Mouse (Mus musculus): ENCODE results near the gene Cpne8. TPM values are rescaled to one million over a fixed set of nuclear protein-coding genes. Genes with fewer than 3 reads are reported as not detected.

Cpne8 gene
- polyA plus RNA-seq, 1 experiment from 2014 or later, result 11.0 TPM

DNA sequence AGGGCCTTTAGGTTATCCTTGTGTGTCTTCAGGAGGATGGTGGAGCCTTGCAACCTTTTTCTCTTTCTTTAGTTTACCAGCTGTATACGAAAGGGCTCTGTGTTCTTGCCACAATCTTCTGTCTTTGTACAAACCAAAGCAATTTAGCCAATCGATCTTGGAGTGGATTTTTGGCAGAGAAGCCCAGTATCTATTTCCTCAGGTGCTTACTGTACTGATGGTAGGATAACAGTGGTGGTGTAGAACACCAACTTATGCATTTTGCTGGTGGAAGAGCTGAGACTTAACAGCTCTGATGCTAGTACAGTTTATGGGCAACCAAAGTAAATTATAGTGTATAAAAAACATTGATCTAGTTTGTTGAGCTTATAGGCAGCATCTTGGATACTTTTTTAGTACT lies 83.6 kb downstream of the Cpne8 start:
- H3K9me3 ChIP-seq (ENCODE audit: control insufficient read depth, low read length), result no peaks in the 10 kb centered on the region
- ATAC-seq, result no peak
- 82% methylated on average over 2 of the region's 2 CpGs for WGBS

DNA sequence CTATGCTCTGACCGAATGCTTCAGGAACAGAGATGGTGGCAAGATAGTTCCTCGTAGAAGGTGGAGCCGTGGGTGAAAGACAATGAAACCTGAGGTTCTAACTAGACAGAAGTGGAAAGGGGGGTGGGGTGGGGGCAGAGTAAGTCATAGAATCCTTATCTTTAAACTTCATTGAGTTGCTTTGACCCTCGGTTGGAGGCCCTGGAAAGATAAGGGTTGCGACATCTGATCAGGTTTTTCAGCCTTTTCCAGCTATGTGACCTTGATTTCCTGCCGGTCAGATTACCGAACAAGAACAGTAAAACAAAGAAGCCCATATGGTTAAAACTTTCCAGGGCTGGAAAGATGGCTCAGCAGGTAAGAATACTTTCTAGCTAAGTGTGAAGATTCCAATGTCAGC lies 89.6 kb downstream of the Cpne8 start:
- Histone ChIP-seq H3K36me3 (ENCODE audit: control insufficient read depth, insufficient read depth) (no peaks in the 10 kb centered on the region), H3K27me3 (replicated peaks; ENCODE audit: control insufficient read depth, insufficient read depth, low read length) (no peaks in the 10 kb centered on the region), H3K27ac (ENCODE audit: low read length) (no peak overlapping the region), H3K9me3 (ENCODE audit: control insufficient read depth, low read length) (no peaks in the 10 kb centered on the region), H3K4me2 (ENCODE audit: low read length) (no peak overlapping the region), H3K4me3 (replicated peaks; ENCODE audit: low read length) (no peak overlapping the region), H3K9ac (replicated peaks; ENCODE audit: low read depth, low read length) (no peak overlapping the region), H3K4me1 (replicated peaks; ENCODE audit: control insufficient read depth, insufficient read depth, low read length) (no peaks in the 10 kb centered on the region)
- ATAC-seq, result no peak
- WGBS, result 85% methylated on average over 7 of the region's 7 CpGs

More for the DNA sequence above, 83.6 kb downstream of the Cpne8 start:
- no peak overlapping the region for H3K9ac ChIP-seq (replicated peaks; ENCODE audit: low read depth, low read length)
- H3K4me1 ChIP-seq (replicated peaks; ENCODE audit: control insufficient read depth, insufficient read depth, low read length), result peaks cover 4% of the 10 kb centered on the region; the same call in 1 of the 2 replicates
- no peaks in the 10 kb centered on the region for H3K27me3 ChIP-seq (replicated peaks; ENCODE audit: control insufficient read depth, insufficient read depth, low read length)
- no peak overlapping the region for H3K4me2 ChIP-seq (ENCODE audit: low read length)
- no peak overlapping the region for H3K4me3 ChIP-seq (replicated peaks; ENCODE audit: low read length)
- no peak overlapping the region for H3K27ac ChIP-seq (ENCODE audit: low read length)
- H3K36me3 ChIP-seq (ENCODE audit: control insufficient read depth, insufficient read depth), result no peaks in the 10 kb centered on the region

DNA sequence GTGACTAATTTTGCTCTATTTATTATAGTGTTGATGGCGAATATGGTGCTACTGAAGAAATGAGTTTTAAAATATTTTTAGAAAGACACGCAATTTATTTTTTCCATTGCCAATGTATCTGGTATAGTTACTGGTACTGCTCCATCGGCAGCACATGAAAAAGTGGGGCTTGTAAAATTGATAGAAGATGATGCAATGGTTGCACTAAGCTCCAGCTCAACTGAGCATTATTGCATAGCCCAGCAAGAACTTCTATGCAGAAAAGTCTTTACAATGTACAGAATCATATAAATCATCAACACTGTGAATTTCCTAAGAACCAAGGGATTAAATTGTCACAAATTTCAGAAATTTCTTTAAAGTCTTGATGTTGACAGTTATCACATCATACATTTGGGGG lies 101.8 kb downstream of the Cpne8 start:
- H3K4me3 ChIP-seq (replicated peaks; ENCODE audit: low read length), result no peak overlapping the region
- no peak overlapping the region for H3K27ac ChIP-seq (ENCODE audit: low read length)
- WGBS, result 96% methylated on average over 3 of the region's 3 CpGs
- no peaks in the 10 kb centered on the region for H3K9me3 ChIP-seq (ENCODE audit: control insufficient read depth, low read length)
- H3K36me3 ChIP-seq (ENCODE audit: control insufficient read depth, insufficient read depth), result no peaks in the 10 kb centered on the region
- no peak overlapping the region for H3K4me2 ChIP-seq (ENCODE audit: low read length)
- no peaks in the 10 kb centered on the region for H3K27me3 ChIP-seq (replicated peaks; ENCODE audit: control insufficient read depth, insufficient read depth, low read length)
- ATAC-seq, result no peak
- no peaks in the 10 kb centered on the region for H3K4me1 ChIP-seq (replicated peaks; ENCODE audit: control insufficient read depth, insufficient read depth, low read length)
- H3K9ac ChIP-seq (replicated peaks; ENCODE audit: low read depth, low read length), result no peak overlapping the region

DNA sequence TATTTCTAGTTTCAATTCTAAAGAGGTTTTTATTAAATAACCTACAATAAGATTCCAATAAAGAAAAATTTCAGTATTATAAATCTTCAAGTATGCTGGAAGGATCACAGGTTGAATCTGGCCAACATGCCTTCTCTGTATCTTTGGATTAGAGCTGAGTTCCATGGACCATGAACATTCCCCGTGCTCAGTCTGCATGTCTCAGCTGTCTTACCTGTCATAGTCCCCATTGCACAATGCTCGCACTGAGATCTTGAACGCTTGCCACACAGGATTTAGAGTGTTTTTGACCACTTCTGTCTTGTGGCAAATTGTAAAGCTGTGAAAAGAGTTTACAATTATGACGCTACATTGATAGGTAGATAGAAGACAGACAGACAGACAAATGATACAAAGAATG lies 110.0 kb downstream of the Cpne8 start:
- H3K9me3 ChIP-seq (ENCODE audit: control insufficient read depth, low read length), result no peaks in the 10 kb centered on the region
- no peak overlapping the region for H3K27ac ChIP-seq (ENCODE audit: low read length)
- H3K9ac ChIP-seq (replicated peaks; ENCODE audit: low read depth, low read length), result no peak overlapping the region
- H3K4me3 ChIP-seq (replicated peaks; ENCODE audit: low read length), result no peak overlapping the region
- ATAC-seq, result no peak
- no peaks in the 10 kb centered on the region for H3K36me3 ChIP-seq (ENCODE audit: control insufficient read depth, insufficient read depth)
- WGBS, result 91% methylated on average over 4 of the region's 4 CpGs
- no peaks in the 10 kb centered on the region for H3K4me1 ChIP-seq (replicated peaks; ENCODE audit: control insufficient read depth, insufficient read depth, low read length)
- H3K4me2 ChIP-seq (ENCODE audit: low read length), result no peak overlapping the region
- no peaks in the 10 kb centered on the region for H3K27me3 ChIP-seq (replicated peaks; ENCODE audit: control insufficient read depth, insufficient read depth, low read length)

DNA sequence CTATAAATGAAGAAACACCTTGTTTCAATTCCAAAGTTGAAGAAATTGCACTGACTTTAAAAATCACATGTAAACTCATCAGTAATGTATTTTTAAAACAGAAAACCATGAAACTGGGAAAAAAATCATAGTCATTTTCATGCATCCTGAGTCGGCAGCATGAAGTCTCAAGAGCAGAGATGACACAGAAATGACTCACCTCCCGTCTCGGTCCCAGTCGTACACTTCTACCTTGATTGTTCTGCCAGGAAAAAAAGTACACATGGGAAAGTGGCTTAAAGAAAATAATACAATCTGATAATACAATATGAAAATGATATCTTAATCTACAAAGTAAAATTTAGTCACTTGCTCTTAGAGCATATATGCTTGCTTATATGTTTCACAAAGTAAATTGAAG lies 111.2 kb downstream of the Cpne8 start:
- WGBS, result 92% methylated on average over 4 of the region's 4 CpGs
- ATAC-seq, result no peak
- no peak overlapping the region for H3K27ac ChIP-seq (ENCODE audit: low read length)
- H3K4me1 ChIP-seq (replicated peaks; ENCODE audit: control insufficient read depth, insufficient read depth, low read length), result no peaks in the 10 kb centered on the region
- H3K36me3 ChIP-seq (ENCODE audit: control insufficient read depth, insufficient read depth), result no peaks in the 10 kb centered on the region
- H3K9ac ChIP-seq (replicated peaks; ENCODE audit: low read depth, low read length), result no peak overlapping the region
- no peak overlapping the region for H3K4me3 ChIP-seq (replicated peaks; ENCODE audit: low read length)
- no peak overlapping the region for H3K4me2 ChIP-seq (ENCODE audit: low read length)
- no peaks in the 10 kb centered on the region for H3K27me3 ChIP-seq (replicated peaks; ENCODE audit: control insufficient read depth, insufficient read depth, low read length)
- H3K9me3 ChIP-seq (ENCODE audit: control insufficient read depth, low read length), result no peaks in the 10 kb centered on the region

DNA sequence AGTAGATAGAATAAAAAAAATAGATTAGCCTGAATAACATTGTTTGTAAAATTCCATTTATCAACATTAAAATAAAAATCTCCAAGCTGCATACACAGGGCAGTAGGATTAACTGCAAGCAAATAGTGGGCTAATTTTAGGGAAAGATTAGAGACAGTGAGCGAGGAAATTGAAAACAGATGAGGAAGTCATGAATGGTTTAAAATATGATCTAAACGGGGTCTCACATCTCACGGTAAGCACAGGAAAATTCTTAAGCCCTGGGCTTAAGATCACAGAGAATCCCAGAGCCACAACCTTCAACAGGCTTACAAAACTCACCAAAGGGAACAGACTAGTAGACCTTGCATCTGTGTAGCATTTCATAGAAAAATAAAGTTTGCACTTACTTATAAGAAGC lies 115.2 kb downstream of the Cpne8 start:
- no peak for ATAC-seq
- WGBS, result 78% methylated on average over 3 of the region's 3 CpGs

DNA sequence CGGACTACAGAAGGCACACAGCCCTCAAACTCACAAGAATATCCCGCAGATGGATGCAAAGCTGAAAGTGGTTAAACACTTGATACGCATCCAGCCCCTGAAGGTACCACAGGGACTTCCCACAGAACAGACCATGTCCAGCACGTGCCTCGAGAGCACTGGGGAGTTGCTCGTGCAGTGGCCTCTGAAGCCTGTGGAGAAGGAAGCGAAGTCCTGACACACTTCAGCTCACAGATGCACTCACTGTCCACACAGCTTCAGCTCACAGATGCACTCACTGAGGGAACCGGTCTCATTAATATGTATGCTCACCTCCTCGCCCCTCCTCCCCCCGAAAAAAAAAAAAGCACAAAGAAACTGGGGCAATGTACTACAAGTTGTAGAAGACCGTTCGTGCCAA lies 117.6 kb downstream of the Cpne8 start:
- Histone ChIP-seq H3K4me3 (replicated peaks; ENCODE audit: low read length) (no peak overlapping the region), H3K4me2 (ENCODE audit: low read length) (no peak overlapping the region), H3K36me3 (ENCODE audit: control insufficient read depth, insufficient read depth) (no peaks in the 10 kb centered on the region), H3K9me3 (ENCODE audit: control insufficient read depth, low read length) (no peaks in the 10 kb centered on the region), H3K27ac (ENCODE audit: low read length) (no peak overlapping the region), H3K4me1 (replicated peaks; ENCODE audit: control insufficient read depth, insufficient read depth, low read length) (no peaks in the 10 kb centered on the region), H3K9ac (replicated peaks; ENCODE audit: low read depth, low read length) (no peak overlapping the region), H3K27me3 (replicated peaks; ENCODE audit: control insufficient read depth, insufficient read depth, low read length) (no peaks in the 10 kb centered on the region)
- WGBS, result 68% methylated on average over 12 of the region's 12 CpGs
- ATAC-seq, result no peak

More for the DNA sequence above, 115.2 kb downstream of the Cpne8 start:
- Histone ChIP-seq H3K4me1 (replicated peaks; ENCODE audit: control insufficient read depth, insufficient read depth, low read length) (no peaks in the 10 kb centered on the region), H3K4me2 (ENCODE audit: low read length) (no peak overlapping the region), H3K9me3 (ENCODE audit: control insufficient read depth, low read length) (no peaks in the 10 kb centered on the region), H3K27me3 (replicated peaks; ENCODE audit: control insufficient read depth, insufficient read depth, low read length) (no peaks in the 10 kb centered on the region), H3K9ac (replicated peaks; ENCODE audit: low read depth, low read length) (no peak overlapping the region), H3K36me3 (ENCODE audit: control insufficient read depth, insufficient read depth) (no peaks in the 10 kb centered on the region), H3K4me3 (replicated peaks; ENCODE audit: low read length) (no peak overlapping the region), H3K27ac (ENCODE audit: low read length) (no peak overlapping the region)

DNA sequence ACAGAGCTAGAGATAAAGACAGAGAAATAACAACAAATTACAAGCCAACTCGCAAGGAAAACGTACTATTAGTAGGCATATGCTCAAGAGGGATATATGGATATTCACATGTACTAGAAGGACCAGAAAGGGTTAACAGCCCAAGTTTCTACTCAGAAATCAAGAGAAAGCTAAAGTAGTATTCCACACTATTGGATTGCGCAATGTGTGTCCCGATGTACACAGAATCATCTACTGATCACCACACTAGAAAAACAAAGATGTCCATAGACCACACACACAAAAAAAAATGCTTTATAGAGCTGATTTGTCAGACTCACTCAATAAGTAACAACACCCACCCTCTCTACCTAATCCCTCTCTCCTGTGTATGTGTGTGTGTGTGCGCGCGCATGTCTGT lies 130.6 kb downstream of the Cpne8 start:
- Histone ChIP-seq H3K9ac (replicated peaks; ENCODE audit: low read depth, low read length) (no peak overlapping the region), H3K27me3 (replicated peaks; ENCODE audit: control insufficient read depth, insufficient read depth, low read length) (no peaks in the 10 kb centered on the region), H3K4me3 (replicated peaks; ENCODE audit: low read length) (no peak overlapping the region), H3K4me1 (replicated peaks; ENCODE audit: control insufficient read depth, insufficient read depth, low read length) (no peaks in the 10 kb centered on the region), H3K4me2 (ENCODE audit: low read length) (no peak overlapping the region), H3K36me3 (ENCODE audit: control insufficient read depth, insufficient read depth) (no peaks in the 10 kb centered on the region), H3K9me3 (ENCODE audit: control insufficient read depth, low read length) (no peaks in the 10 kb centered on the region), H3K27ac (ENCODE audit: low read length) (no peak overlapping the region)
- 96% methylated on average over 7 of the region's 7 CpGs for WGBS
- ATAC-seq, result no peak

DNA sequence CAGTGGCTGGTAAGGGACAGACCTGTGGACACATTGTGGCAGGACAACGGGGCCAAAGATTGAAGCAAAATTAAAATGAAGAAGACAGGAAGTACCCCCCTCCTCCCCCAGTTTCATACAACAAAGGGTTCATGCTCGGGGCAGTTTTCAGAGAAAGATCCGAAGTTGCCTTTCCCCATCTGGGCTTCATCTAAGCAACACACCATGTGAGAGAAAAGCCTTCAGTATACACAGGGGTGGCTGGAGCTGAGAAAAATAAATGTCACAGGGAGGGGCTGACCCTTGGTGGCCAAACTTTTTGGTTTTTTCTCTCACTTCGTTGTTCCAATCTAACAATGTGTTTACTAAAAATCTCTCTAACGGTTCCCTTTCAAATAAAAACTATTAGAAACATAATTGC lies 135.8 kb downstream of the Cpne8 start:
- ATAC-seq, result no peak
- Histone ChIP-seq H3K9ac (replicated peaks; ENCODE audit: low read depth, low read length) (no peak overlapping the region), H3K27ac (ENCODE audit: low read length) (no peak overlapping the region), H3K36me3 (ENCODE audit: control insufficient read depth, insufficient read depth) (no peaks in the 10 kb centered on the region), H3K9me3 (ENCODE audit: control insufficient read depth, low read length) (no peaks in the 10 kb centered on the region), H3K4me1 (replicated peaks; ENCODE audit: control insufficient read depth, insufficient read depth, low read length) (no peaks in the 10 kb centered on the region), H3K4me3 (replicated peaks; ENCODE audit: low read length) (no peak overlapping the region), H3K27me3 (replicated peaks; ENCODE audit: control insufficient read depth, insufficient read depth, low read length) (no peaks in the 10 kb centered on the region), H3K4me2 (ENCODE audit: low read length) (no peak overlapping the region)
- 78% methylated on average over 5 of the region's 5 CpGs for WGBS

DNA sequence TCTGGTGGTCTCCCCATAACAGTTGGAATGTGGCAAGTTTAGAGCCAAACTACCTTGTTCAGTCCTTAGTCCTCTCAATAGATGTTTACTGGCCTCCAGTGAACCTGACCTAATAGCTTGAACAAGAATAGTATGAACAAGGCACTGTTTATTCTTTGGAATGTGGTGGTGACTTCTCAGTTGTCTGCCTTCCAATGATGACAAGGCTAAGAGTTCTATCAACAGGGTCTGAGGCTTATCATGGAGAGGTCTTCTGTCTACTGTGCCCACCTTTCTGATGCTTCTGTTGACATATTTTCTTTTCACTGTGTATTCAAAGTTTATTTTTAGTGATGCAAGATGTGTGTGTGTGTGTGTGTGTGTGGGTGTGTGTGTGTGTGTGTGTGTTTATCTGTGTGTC lies 137.1 kb downstream of the Cpne8 start:
- no peak overlapping the region for H3K9ac ChIP-seq (replicated peaks; ENCODE audit: low read depth, low read length)
- no peaks in the 10 kb centered on the region for H3K27me3 ChIP-seq (replicated peaks; ENCODE audit: control insufficient read depth, insufficient read depth, low read length)
- H3K4me2 ChIP-seq (ENCODE audit: low read length), result no peak overlapping the region
- H3K4me1 ChIP-seq (replicated peaks; ENCODE audit: control insufficient read depth, insufficient read depth, low read length), result no peaks in the 10 kb centered on the region
- no peak for ATAC-seq
- no peak overlapping the region for H3K27ac ChIP-seq (ENCODE audit: low read length)
- no peaks in the 10 kb centered on the region for H3K9me3 ChIP-seq (ENCODE audit: control insufficient read depth, low read length)
- no peak overlapping the region for H3K4me3 ChIP-seq (replicated peaks; ENCODE audit: low read length)
- H3K36me3 ChIP-seq (ENCODE audit: control insufficient read depth, insufficient read depth), result no peaks in the 10 kb centered on the region

Measured in forebrain, embryonic 16.5 days (tissue).